Mouse (Mus musculus) C2C12 (cell line): ENCODE measurements around the gene Ndufb4.

Source experiments
- CTCF ChIP-seq: IDR thresholded peaks from one replicate; pipeline ENCODE4 v1.5.1; 2011; ENCODE audit not compliant: control insufficient read depth, insufficient read depth, insufficient read length
- FOSL1 ChIP-seq: IDR thresholded peaks from one replicate; pipeline ENCODE4 v1.8.0; 2011; ENCODE audit warnings: mild to moderate bottlenecking, low read length; ENCODE audit not compliant: poor library complexity, insufficient read depth, severe bottlenecking
- MAX ChIP-seq: IDR thresholded peaks from one replicate; pipeline ENCODE4 v1.6.1; 2011; ENCODE audit warnings: mild to moderate bottlenecking, control low read depth

DNA sequence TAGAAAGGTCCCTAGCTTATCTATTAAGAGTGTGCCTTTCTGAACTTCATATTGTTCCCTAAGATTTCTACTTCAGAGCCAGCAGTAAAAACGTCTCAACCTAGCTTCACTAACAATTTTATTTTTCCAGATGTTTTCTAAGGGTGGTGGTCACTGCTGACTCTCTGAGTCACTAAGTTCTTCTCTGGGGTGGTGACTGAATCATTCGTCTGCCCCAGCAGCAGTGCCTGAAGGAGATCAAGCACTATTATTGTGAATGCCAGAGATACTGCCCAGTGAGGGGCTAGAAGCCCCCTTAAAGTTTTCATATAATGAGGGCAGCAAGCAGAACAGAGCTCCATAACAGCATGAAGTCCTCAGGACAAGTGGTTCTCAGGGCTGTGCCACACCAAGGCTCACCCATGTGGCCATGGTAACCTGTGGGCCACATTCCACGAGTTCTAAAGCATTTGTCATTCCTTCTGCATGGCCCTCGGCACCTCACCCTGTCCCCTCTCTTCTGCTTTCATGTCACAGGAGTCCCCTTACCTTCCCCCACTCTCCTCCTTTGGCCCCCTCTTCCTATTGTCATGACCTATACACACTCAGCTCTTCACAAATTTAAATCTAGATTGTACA lies 16.5 kb upstream of the Ndufb4 start:
- TF ChIP-seq CTCF (no peak), FOSL1 (no peak), MAX (no peak)
